21 mouse cellular contexts compared by ENCODE assay signal in the genomic region with DNA sequence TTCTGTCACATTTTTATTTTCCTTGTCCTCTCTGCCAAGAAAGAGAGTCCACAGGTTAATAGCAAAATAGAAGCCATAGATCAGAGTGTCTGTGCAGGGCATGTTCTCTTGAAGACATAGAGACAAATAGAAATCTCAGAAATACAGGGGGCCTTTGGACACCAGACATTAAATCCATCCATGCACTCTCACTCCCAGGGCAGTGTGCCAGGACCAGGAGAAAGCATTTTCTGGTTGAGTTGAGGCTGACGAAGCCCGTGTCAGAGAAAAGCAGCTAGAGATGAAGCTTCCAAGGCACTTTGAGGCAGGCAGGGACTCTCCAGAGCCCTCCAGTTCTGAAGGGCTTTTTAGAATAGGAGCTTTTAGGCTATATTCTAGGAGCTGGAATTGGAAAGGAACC.
DNase-seq lines count a peak whose midpoint lies in the region; ATAC-seq lines count a peak whose summit lies in the region.
"Had no signal": no experiment of that assay in that cellular context is flagged by ENCODE, and none has a peak within 500 bp of the region (broad histone marks: within the 10 kb centered on the region; RNA-seq: fewer than 3 reads in every experiment).

No protein-coding gene starts in this region.

- H3K9ac ChIP-seq in hindbrain, embryonic 16.5 days (ENCODE audit: low read depth, low read length): no peak overlapping the region
- H3K9ac ChIP-seq in hindbrain, embryonic 13.5 days: no peak overlapping the region
- no peak overlapping the region for H3K9ac ChIP-seq in lung, embryonic 16.5 days (ENCODE audit: low read length)
- H3K9ac ChIP-seq: embryonic facial prominence, embryonic 15.5 days; kidney, embryonic 15.5 days; liver, embryonic 13.5 days; neural tube, embryonic 12.5 days had no signal

- no peak for DNase-seq in lung, postnatal 4 days
- DNase-seq in Muller cell, postnatal 12 days (ENCODE audit: inconsistent ontology term): peak; percentile 27
- DNase-seq in cerebellum, adult 9-10 months: peak; percentile 80
- no peak for DNase-seq in layer of hippocampus, adult 9-11 months
- no peak for DNase-seq in limb, embryonic 10.5 days (ENCODE audit: low spot score)
- DNase-seq: adrenal gland, postnatal 25 days; heart, postnatal 4 days; liver, embryonic 13.5 days; lung, adult 2 months; thymus, adult 18-20 months; thymus, postnatal 4 days had no signal

- peak overlapping the region; percentile 45; the same call in 1 of the 2 replicates for H3K27ac ChIP-seq in hindbrain, embryonic 16.5 days (ENCODE audit: low read depth, low read length)
- no peak overlapping the region for H3K27ac ChIP-seq in hindbrain, embryonic 13.5 days
- H3K27ac ChIP-seq in lung, embryonic 16.5 days (ENCODE audit: low read length): 0 out of 2 replicates have a peak overlapping the region, but pooled peaks have one; percentile 9
- no peak overlapping the region for H3K27ac ChIP-seq in limb, embryonic 10.5 days
- H3K27ac ChIP-seq: embryonic facial prominence, embryonic 15.5 days; kidney, embryonic 15.5 days; liver, embryonic 13.5 days; macrophage; neural tube, embryonic 12.5 days had no signal

- H3K27me3 ChIP-seq in hindbrain, embryonic 16.5 days (replicated peaks; ENCODE audit: control insufficient read depth, insufficient read depth, low read length): no peaks in the 10 kb centered on the region
- no peaks in the 10 kb centered on the region for H3K27me3 ChIP-seq in hindbrain, embryonic 13.5 days
- H3K27me3 ChIP-seq in lung, embryonic 16.5 days (ENCODE audit: control insufficient read depth, insufficient read depth, low read depth, low read length): no peaks in the 10 kb centered on the region
- H3K27me3 ChIP-seq in limb, embryonic 10.5 days (ENCODE audit: low read depth, poor library complexity, severe bottlenecking): no peaks in the 10 kb centered on the region
- H3K27me3 ChIP-seq: embryonic facial prominence, embryonic 15.5 days; kidney, embryonic 15.5 days; liver, embryonic 13.5 days; neural tube, embryonic 12.5 days had no signal

- no peak for ATAC-seq in hindbrain, embryonic 16.5 days
- ATAC-seq in hindbrain, embryonic 13.5 days (ENCODE audit: low FRiP score): no peak
- ATAC-seq in lung, embryonic 16.5 days (ENCODE audit: low read depth): no peak
- ATAC-seq: CD4-positive, CD25-positive, alpha-beta regulatory T cell, adult 4 months; forebrain, embryonic 14.5 days; intestine, postnatal 0 days had no signal

- no peaks in the 10 kb centered on the region; the same call in 1 of the 2 replicates for H3K4me1 ChIP-seq in hindbrain, embryonic 16.5 days (ENCODE audit: control insufficient read depth, insufficient read depth, low read depth, low read length)
- peaks cover 22% of the 10 kb centered on the region for H3K4me1 ChIP-seq in hindbrain, embryonic 13.5 days (replicated peaks)
- H3K4me1 ChIP-seq in lung, embryonic 16.5 days (replicated peaks; ENCODE audit: control insufficient read depth, insufficient read depth, low read length): peaks cover 11% of the 10 kb centered on the region
- H3K4me1 ChIP-seq in limb, embryonic 10.5 days: peaks cover 20% of the 10 kb centered on the region

- H3K4me3 ChIP-seq in hindbrain, embryonic 16.5 days (ENCODE audit: low read length): no peak overlapping the region
- H3K4me3 ChIP-seq in hindbrain, embryonic 13.5 days: no peak overlapping the region
- no peak overlapping the region for H3K4me3 ChIP-seq in lung, embryonic 16.5 days (ENCODE audit: low read length)
- H3K4me3 ChIP-seq in limb, embryonic 10.5 days: no peak overlapping the region
- H3K4me3 ChIP-seq: embryonic facial prominence, embryonic 15.5 days; kidney, embryonic 15.5 days; liver, embryonic 13.5 days; neural tube, embryonic 12.5 days had no signal

- H3K36me3 ChIP-seq in hindbrain, embryonic 16.5 days (ENCODE audit: control insufficient read depth, insufficient read depth, low read length): no peaks in the 10 kb centered on the region
- H3K36me3 ChIP-seq in hindbrain, embryonic 13.5 days: no peaks in the 10 kb centered on the region
- H3K36me3 ChIP-seq in lung, embryonic 16.5 days (ENCODE audit: control insufficient read depth, insufficient read depth, low read length): no peaks in the 10 kb centered on the region
- no peaks in the 10 kb centered on the region for H3K36me3 ChIP-seq in limb, embryonic 10.5 days
- H3K36me3 ChIP-seq: embryonic facial prominence, embryonic 15.5 days; kidney, embryonic 15.5 days; liver, embryonic 13.5 days; neural tube, embryonic 12.5 days had no signal

- no peak overlapping the region for H3K4me2 ChIP-seq in hindbrain, embryonic 16.5 days (ENCODE audit: low read length)
- H3K4me2 ChIP-seq in hindbrain, embryonic 13.5 days: no peak overlapping the region
- no peak overlapping the region for H3K4me2 ChIP-seq in lung, embryonic 16.5 days (ENCODE audit: low read depth, low read length)
- H3K4me2 ChIP-seq: embryonic facial prominence, embryonic 15.5 days; kidney, embryonic 15.5 days; liver, embryonic 13.5 days; neural tube, embryonic 12.5 days had no signal

- 37% methylated on average over 2 of the region's 2 CpGs for WGBS in hindbrain, embryonic 16.5 days
- 84% methylated on average over 2 of the region's 2 CpGs for WGBS in hindbrain, embryonic 13.5 days
- WGBS in lung, embryonic 16.5 days: 42% methylated on average over 2 of the region's 2 CpGs
- WGBS in limb, embryonic 10.5 days: 95% methylated on average over 2 of the region's 2 CpGs

- H3K9me3 ChIP-seq in hindbrain, embryonic 16.5 days (ENCODE audit: control insufficient read depth, low read length): no peaks in the 10 kb centered on the region
- no peaks in the 10 kb centered on the region for H3K9me3 ChIP-seq in hindbrain, embryonic 13.5 days
- H3K9me3 ChIP-seq in lung, embryonic 16.5 days (ENCODE audit: control insufficient read depth, low read length): no peaks in the 10 kb centered on the region
- H3K9me3 ChIP-seq in limb, embryonic 10.5 days (replicated peaks): no peaks in the 10 kb centered on the region
- H3K9me3 ChIP-seq: embryonic facial prominence, embryonic 15.5 days; kidney, embryonic 15.5 days; liver, embryonic 13.5 days; neural tube, embryonic 12.5 days had no signal

Comparison
In these comparisons a context has a peak if more than half of its experiments do, and no peak if none do; other contexts are left out.
1. H3K27ac ChIP-seq: peak in hindbrain, embryonic 16.5 days (single experiment) and lung, embryonic 16.5 days (single experiment); none in hindbrain, embryonic 13.5 days (single experiment) and limb, embryonic 10.5 days (single experiment).
2. DNase-seq: peak in Muller cell, postnatal 12 days (single experiment) and cerebellum, adult 9-10 months (single experiment); none in lung, postnatal 4 days (0 of 2), layer of hippocampus, adult 9-11 months (single experiment) and limb, embryonic 10.5 days (single experiment).